Mouse (Mus musculus): ENCODE results near the gene Pkn3. TPM values are rescaled to one million over a fixed set of nuclear protein-coding genes. Genes with fewer than 3 reads are reported as not detected.
A peak's percentile ranks its signal among the peaks of the same experiment; 100 is the strongest.
"Not testable (repeated sequence)": the region's sequence is repeated elsewhere in the genome, so short reads cannot be mapped to it uniquely, and the experiment has no call there.

Gene Pkn3
- total and polyA plus RNA-seq, 3 experiments: 8.8 to 13.6 (median 10.4) TPM

DNA sequence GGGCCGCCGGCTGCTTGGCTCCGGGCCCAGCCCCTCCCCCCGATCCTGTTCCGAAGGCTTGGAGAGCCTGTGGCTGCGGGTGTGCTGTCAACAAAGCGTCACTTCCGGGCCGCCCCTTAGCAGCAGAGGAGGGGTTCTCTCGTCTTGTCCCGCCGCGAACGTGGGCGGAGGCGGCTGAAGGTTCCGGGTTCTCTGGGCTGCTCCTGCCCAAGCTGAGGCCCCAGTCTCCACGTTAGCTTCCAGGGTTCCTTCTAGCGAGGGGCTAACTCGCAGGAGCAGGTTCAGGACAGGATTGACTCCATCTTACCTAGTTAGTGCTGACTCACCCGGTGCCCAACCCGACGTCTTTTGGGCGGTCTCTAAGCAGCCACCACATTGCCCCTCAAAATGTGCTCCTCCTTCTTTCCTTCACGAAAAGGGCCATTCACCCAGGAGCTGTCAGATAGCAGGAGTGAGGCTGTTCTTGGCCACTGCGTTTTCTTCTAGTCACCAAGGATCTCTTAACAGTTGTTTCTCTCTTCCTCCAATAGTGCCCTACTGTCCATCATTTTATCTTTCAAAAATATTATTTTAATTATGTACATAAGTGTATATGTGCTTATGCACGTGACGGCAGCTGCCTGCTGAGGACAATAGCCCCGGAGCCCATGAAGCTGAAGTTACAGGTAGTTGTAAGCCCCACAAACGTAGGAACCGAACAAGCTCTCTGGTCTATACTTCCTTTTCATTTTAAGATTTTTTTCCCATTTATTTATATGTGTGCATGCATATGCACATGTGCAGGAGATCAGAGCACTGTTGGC is 47.2 kb downstream of the Pkn3 start, which contains the start of gene Zer1:
Gene Zer1 (minus strand): TSS at position 114 of the 803 bp plus-strand sequence.
- H3K27me3 ChIP-seq (ENCODE audit: control insufficient read depth, insufficient read depth, low read length): no peaks in the 10 kb centered on the region
- H3K4me3 ChIP-seq: peak within 1 kb of the TSS; percentile 80
- H3K79me2 ChIP-seq (replicated peaks; ENCODE audit: control insufficient read depth, insufficient read depth, low read length): no peaks in the 10 kb centered on the region
- peak; percentile 96 for TF ChIP-seq POLR2A (IDR thresholded peaks at IDR 0.05; ENCODE audit: insufficient read depth, low read depth, low read length)
- TF ChIP-seq EP300 (IDR thresholded peaks at IDR 0.05; ENCODE audit: insufficient read depth, low read depth, low read length): peak; percentile 73; the same call in 1 of the 2 replicates
- TF ChIP-seq CTCF (IDR thresholded peaks at IDR 0.05): no peak
- H3K36me3 ChIP-seq (ENCODE audit: control insufficient read depth, insufficient read depth, low read length): no peaks in the 10 kb centered on the region
- 8% methylated on average over 31 of the region's 31 CpGs for WGBS
- peak within 1 kb of the TSS; percentile 90 for H3K9ac ChIP-seq (ENCODE audit: low read depth, low read length)
- peaks cover 4% of the 10 kb centered on the region for H3K4me1 ChIP-seq (ENCODE audit: control insufficient read depth, insufficient read depth, low read length)
- peak within 1 kb of the TSS; percentile 95 for H3K27ac ChIP-seq
- intact Hi-C loops (cut with DNase I): no loop called here
- DNase-seq: peak; percentile 98

DNA sequence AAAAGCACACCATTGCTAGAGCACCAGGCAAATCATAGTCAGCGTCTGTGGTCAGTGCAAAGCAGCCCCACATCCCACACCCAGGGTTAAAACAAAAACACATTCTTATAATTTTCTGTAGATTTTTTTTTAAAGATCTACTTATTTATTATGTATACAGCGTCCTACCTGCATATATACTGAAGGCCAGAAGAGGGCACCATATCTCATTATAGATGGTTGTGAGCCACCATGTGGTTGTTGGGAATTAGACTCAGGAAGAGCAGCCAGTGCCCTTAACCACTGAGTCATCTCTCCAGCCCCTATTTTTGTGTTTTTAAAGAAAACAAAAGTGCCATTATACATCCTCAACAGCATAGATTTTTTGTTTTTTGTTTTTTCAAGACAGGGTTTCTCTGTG is 51.3 kb downstream of the Pkn3 start:
- Histone ChIP-seq H3K79me2 (replicated peaks; ENCODE audit: control insufficient read depth, insufficient read depth, low read length) (no peaks in the 10 kb centered on the region), H3K4me1 (ENCODE audit: control insufficient read depth, insufficient read depth, low read length) (peaks cover 5% of the 10 kb centered on the region), H3K4me3 (no peak overlapping the region), H3K27me3 (ENCODE audit: control insufficient read depth, insufficient read depth, low read length) (no peaks in the 10 kb centered on the region), H3K36me3 (ENCODE audit: control insufficient read depth, insufficient read depth, low read length) (no peaks in the 10 kb centered on the region), H3K27ac (no peak overlapping the region), H3K9ac (ENCODE audit: low read depth, low read length) (no peak overlapping the region)
- 23% methylated on average over 2 of the region's 2 CpGs for WGBS
- intact Hi-C loops (cut with DNase I): loop anchor here (1.0 to 2.0 kb wide), 2 partner anchors 34 to 142 kb away; no protein-coding TSS in a partner anchor
- DNase-seq: no peak
- TF ChIP-seq EP300 (IDR thresholded peaks at IDR 0.05; ENCODE audit: insufficient read depth, low read depth, low read length) (no peak), CTCF (IDR thresholded peaks at IDR 0.05) (peak; percentile 92), POLR2A (IDR thresholded peaks at IDR 0.05; ENCODE audit: insufficient read depth, low read depth, low read length) (no peak)

DNA sequence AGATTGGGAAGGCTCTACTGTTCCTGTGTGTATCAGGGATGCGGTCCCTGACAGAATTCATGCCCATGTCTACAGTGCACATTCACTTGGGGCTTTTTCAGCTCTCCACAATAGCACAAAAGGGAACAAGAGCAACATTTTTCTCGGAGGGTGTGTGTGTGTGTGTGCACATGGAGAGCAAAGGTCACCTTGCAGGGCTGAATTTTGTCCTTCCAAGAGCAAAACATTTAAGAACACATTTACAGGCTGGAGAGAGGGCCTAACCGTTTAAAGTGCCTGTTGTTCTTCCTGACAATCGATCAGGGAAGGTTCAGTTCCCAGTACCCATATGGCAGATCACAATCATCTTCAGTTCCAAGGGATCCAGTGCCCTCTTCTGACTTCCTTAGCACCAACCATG is 52.7 kb downstream of the Pkn3 start:
- Histone ChIP-seq H3K27ac (no peak overlapping the region), H3K4me1 (ENCODE audit: control insufficient read depth, insufficient read depth, low read length) (peaks cover 4% of the 10 kb centered on the region), H3K36me3 (ENCODE audit: control insufficient read depth, insufficient read depth, low read length) (peaks cover 2% of the 10 kb centered on the region; the same call in 1 of the 2 replicates), H3K27me3 (ENCODE audit: control insufficient read depth, insufficient read depth, low read length) (no peaks in the 10 kb centered on the region), H3K79me2 (replicated peaks; ENCODE audit: control insufficient read depth, insufficient read depth, low read length) (no peaks in the 10 kb centered on the region), H3K9ac (ENCODE audit: low read depth, low read length) (no peak overlapping the region), H3K4me3 (no peak overlapping the region)
- intact Hi-C loops (cut with DNase I): loop anchor here (5.0 kb wide), 1 partner anchor 157 kb away; the partner anchor contains the start of genes Dolk and Nup188
- WGBS: 78% methylated on average over 4 of the region's 4 CpGs
- no peak for DNase-seq
- TF ChIP-seq CTCF (IDR thresholded peaks at IDR 0.05) (no peak), POLR2A (IDR thresholded peaks at IDR 0.05; ENCODE audit: insufficient read depth, low read depth, low read length) (no peak), EP300 (IDR thresholded peaks at IDR 0.05; ENCODE audit: insufficient read depth, low read depth, low read length) (no peak)

DNA sequence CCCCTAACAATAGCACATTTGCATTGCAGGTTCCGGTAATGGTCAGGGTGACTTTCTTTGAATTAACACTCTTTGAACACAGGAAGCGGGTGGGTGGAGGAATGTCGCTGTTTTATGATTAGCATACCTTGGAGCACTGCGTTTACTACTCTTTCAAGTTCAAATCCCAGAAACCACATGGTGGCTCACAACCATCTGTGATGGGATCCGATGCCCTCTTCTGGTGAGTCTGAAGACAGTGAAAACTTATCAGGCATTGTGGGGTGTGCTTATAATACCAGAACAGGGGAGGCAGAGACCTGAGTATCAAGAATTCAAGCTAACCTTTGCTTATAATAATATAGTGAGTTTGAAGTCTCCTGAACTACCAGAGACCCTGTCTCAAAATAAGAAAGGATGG is 53.8 kb downstream of the Pkn3 start:
- 0 out of 2 replicates have a peak, but pooled peaks have one; percentile 3 for TF ChIP-seq CTCF (IDR thresholded peaks at IDR 0.05)
- H3K4me1 ChIP-seq (ENCODE audit: control insufficient read depth, insufficient read depth, low read length); H3K36me3 ChIP-seq (ENCODE audit: control insufficient read depth, insufficient read depth, low read length); H3K27ac ChIP-seq; H3K27me3 ChIP-seq (ENCODE audit: control insufficient read depth, insufficient read depth, low read length); DNase-seq; H3K9ac ChIP-seq (ENCODE audit: low read depth, low read length); H3K4me3 ChIP-seq; H3K79me2 ChIP-seq (replicated peaks; ENCODE audit: control insufficient read depth, insufficient read depth, low read length): not testable (repeated sequence)
- intact Hi-C loops (cut with DNase I): loop anchor here (5.0 kb wide), 1 partner anchor 156 kb away; the partner anchor contains the start of genes Dolk and Nup188
- WGBS: 48% methylated on average over 5 of the region's 5 CpGs

DNA sequence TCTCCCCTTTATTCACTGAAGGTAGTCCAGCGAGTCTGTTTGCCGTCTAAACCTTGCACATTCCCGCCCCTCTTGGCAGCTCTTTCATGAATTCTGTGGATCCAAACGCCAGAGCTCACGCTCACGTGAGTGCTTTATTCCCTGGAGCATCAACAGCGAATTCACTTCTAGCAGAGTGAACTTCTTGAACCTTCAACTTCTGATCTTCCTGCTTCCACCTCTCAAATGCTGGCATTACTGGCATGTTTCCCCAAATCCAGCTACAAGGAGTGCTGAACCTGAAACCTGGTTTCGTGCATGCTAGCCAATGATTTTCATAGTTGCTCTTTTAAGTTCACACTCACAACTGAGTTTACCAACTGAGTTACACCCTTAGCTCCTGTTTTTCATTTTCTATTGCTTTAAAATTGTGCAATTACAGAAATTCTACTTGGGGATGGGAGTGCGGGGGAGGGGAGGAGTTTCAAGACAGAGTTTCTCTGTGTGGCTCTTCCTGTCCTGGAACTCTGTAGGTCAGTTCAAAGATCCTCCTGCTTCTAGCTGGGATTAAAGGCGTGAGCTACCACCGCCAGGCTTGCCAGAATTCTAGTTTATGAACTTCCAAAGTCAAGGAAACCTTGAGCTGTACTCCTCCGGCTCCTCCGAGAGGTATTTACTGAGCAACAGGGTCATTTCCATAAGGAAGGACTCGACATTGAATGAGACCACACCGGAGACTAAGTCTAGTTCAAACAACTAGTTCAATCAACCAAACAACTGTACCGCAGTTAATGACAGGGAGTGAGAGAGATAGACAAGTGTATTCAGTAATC is 55.5 kb downstream of the Pkn3 start:
- H3K27me3 ChIP-seq (ENCODE audit: control insufficient read depth, insufficient read depth, low read length): no peaks in the 10 kb centered on the region
- H3K4me1 ChIP-seq (ENCODE audit: control insufficient read depth, insufficient read depth, low read length): peaks cover 5% of the 10 kb centered on the region
- peaks cover 2% of the 10 kb centered on the region; the same call in 1 of the 2 replicates for H3K36me3 ChIP-seq (ENCODE audit: control insufficient read depth, insufficient read depth, low read length)
- WGBS: 3% methylated on average over 16 of the region's 16 CpGs
- H3K4me3 ChIP-seq: peak overlapping the region; percentile 96
- peak overlapping the region; percentile 60 for H3K9ac ChIP-seq (ENCODE audit: low read depth, low read length)
- DNase-seq: peak; percentile 57 to 61
- H3K27ac ChIP-seq: peak overlapping the region; percentile 91
- H3K79me2 ChIP-seq (replicated peaks; ENCODE audit: control insufficient read depth, insufficient read depth, low read length): no peaks in the 10 kb centered on the region
- intact Hi-C loops (cut with DNase I): loop anchor here (5.0 kb wide), 1 partner anchor 154 kb away; the partner anchor contains the start of genes Dolk and Nup188
- TF ChIP-seq POLR2A (IDR thresholded peaks at IDR 0.05; ENCODE audit: insufficient read depth, low read depth, low read length) (no peak; the same call in 1 of the 2 replicates), EP300 (IDR thresholded peaks at IDR 0.05; ENCODE audit: insufficient read depth, low read depth, low read length) (no peak), CTCF (IDR thresholded peaks at IDR 0.05) (no peak)

Measured in heart, adult 2 months (tissue).